Mouse (Mus musculus) limb, embryonic 12.5 days (tissue): ENCODE data around the gene Riiad1. TPM values are rescaled to one million over a fixed set of nuclear protein-coding genes. Genes with fewer than 3 reads are reported as not detected.

Experiments used
- polyA plus RNA-seq: library from polyadenylated mRNA; unstranded; fragments of >200 nt; fragmentation: Nextera tagmentation; extraction: Ambion mirVana; gene quantifications from 2 replicates; pipeline ENCODE4 v1.2.1, GENCODE M21; 2016

Gene Riiad1
- polyA plus RNA-seq, 1 experiment from 2014 or later = 1.1 TPM

Other genes with a start within 250 kb of the Riiad1 start
- not detected in 2 replicates for gene Gm4778, start 216.3 kb downstream of the Riiad1 start, polyA plus RNA-seq
- 9.1 and 10.1 TPM in 2 replicates for gene Them4, start 170.3 kb downstream of the Riiad1 start, polyA plus RNA-seq
- 0.28 TPM in 1 of 2 replicates, not detected in the other for gene Them5, start 138.2 kb downstream of the Riiad1 start, polyA plus RNA-seq
- gene C2cd4d, start 117.9 kb downstream of the Riiad1 start, polyA plus RNA-seq = 2.0 and 2.1 TPM in 2 replicates
- 1.1 TPM in 2 replicates for gene Rorc, start 107.5 kb downstream of the Riiad1 start, polyA plus RNA-seq
- gene Lingo4, start 81.8 kb downstream of the Riiad1 start, polyA plus RNA-seq = 0.09 TPM in 1 of 2 replicates, not detected in the other
- gene Tdrkh, start 67.1 kb downstream of the Riiad1 start, polyA plus RNA-seq = 8.5 and 8.6 TPM in 2 replicates
- gene Mrpl9, start 37.0 kb downstream of the Riiad1 start, polyA plus RNA-seq = 69.3 and 69.9 TPM in 2 replicates
- 0.33 and 0.34 TPM in 2 replicates for gene Oaz3, start 36.4 kb downstream of the Riiad1 start, polyA plus RNA-seq
- gene Celf3, start 2.0 kb downstream of the Riiad1 start, polyA plus RNA-seq = 2.2 and 2.7 TPM in 2 replicates
- 58.7 and 64.1 TPM in 2 replicates for gene Snx27, start 102.4 kb upstream of the Riiad1 start, polyA plus RNA-seq
- not detected in 2 replicates for gene Gm10972, start 162.8 kb upstream of the Riiad1 start, polyA plus RNA-seq
- 4.3 and 5.1 TPM in 2 replicates for gene Tuft1, start 178.5 kb upstream of the Riiad1 start, polyA plus RNA-seq
- gene Selenbp2, start 213.2 kb upstream of the Riiad1 start, polyA plus RNA-seq = 0.18 and 0.20 TPM in 2 replicates